Mouse (Mus musculus) bone marrow macrophage, adult 2 months (primary cell): ENCODE measurements around the gene Kbtbd12.

Experiments used
- CTCF ChIP-seq: IDR thresholded peaks from 2 replicates; pipeline ENCODE4 v1.5.1; 2012; ENCODE audit warnings: low read depth, mild to moderate bottlenecking, low read length, moderate library complexity
- POLR2A ChIP-seq: IDR thresholded peaks from 2 replicates; pipeline ENCODE4 v1.6.1; 2012; ENCODE audit warnings: mild to moderate bottlenecking, low read depth, low read length, borderline replicate concordance

GRCm38 (mm10) chr6:88639921-88640320 is 2.2 kb upstream of the Kbtbd12 start:
- no peak for TF ChIP-seq POLR2A
- no peak for TF ChIP-seq CTCF
